Mouse (Mus musculus) lung, embryonic 16.5 days (tissue): Measurements from ENCODE around the gene Gm2115. TPM values are rescaled to one million over a fixed set of nuclear protein-coding genes. Genes with fewer than 3 reads are reported as not detected.

Experiments used
- ATAC-seq: fragments of 200-750 bp; cut with Nextera tagmentation; 2 replicates; pipeline ENCODE4 v1.8.0; 2017; ENCODE audit warnings: low read depth, mild to moderate bottlenecking, moderate library complexity
- H3K27ac ChIP-seq: fragments of 300-500 bp; sonication (generic); 2 replicates; pipeline ENCODE4 v1.5.1; 2014; ENCODE audit warnings: mild to moderate bottlenecking, control low read depth, low read length
- H3K27me3 ChIP-seq: fragments of 300-500 bp; sonication (generic); 2 replicates; pipeline ENCODE4 v1.6.1; 2014; ENCODE audit warnings: low read depth, low read length, mixed read lengths; ENCODE audit not compliant: control insufficient read depth, insufficient read depth
- H3K36me3 ChIP-seq: fragments of 300-500 bp; sonication (generic); 2 replicates; pipeline ENCODE4 v1.6.1; 2014; ENCODE audit warnings: low read length; ENCODE audit not compliant: control insufficient read depth, insufficient read depth
- H3K4me1 ChIP-seq: fragments of 300-500 bp; sonication (generic); replicated peaks from 2 replicates; pipeline ENCODE4 v1.6.1; 2014; ENCODE audit warnings: low read length, mixed read lengths; ENCODE audit not compliant: control insufficient read depth, insufficient read depth
- H3K4me2 ChIP-seq: fragments of 300-500 bp; sonication (generic); 2 replicates; pipeline ENCODE4 v1.6.1; 2014; ENCODE audit warnings: low read depth, low read length, control low read depth
- H3K4me3 ChIP-seq: fragments of 300-500 bp; sonication (generic); 2 replicates; pipeline ENCODE4 v1.5.1; 2014; ENCODE audit warnings: mild to moderate bottlenecking, low read length, control low read depth
- H3K9ac ChIP-seq: fragments of 300-500 bp; sonication (generic); 2 replicates; pipeline ENCODE4 v1.6.1; 2014; ENCODE audit warnings: low read length, control low read depth
- H3K9me3 ChIP-seq: fragments of 300-500 bp; sonication (generic); 2 replicates; pipeline ENCODE4 v1.6.1; 2016; ENCODE audit warnings: low read length; ENCODE audit not compliant: control insufficient read depth
- WGBS: fragments of 180-500 bp; shearing (Covaris S2); extraction: QIAGEN DNeasy Blood & Tissue Kit; methylation state at CpG from one replicate; pipeline ENCODE4 v1.1.7; 2014; 5-methylcytosine and 5-hydroxymethylcytosine counted together
- polyA plus RNA-seq: library from polyadenylated mRNA; unstranded; fragments of >200 nt; fragmentation: Nextera tagmentation; extraction: Ambion mirVana; gene quantifications from 2 replicates; pipeline ENCODE4 v1.2.1, GENCODE M21; 2015

Gm2115 gene
- polyA plus RNA-seq, 1 experiment from 2014 or later = 3.4 TPM

GRCm38 (mm10) chr7:84612445-84612844 is 83.7 kb downstream of the Gm2115 start:
- Histone ChIP-seq H3K9ac (no peak overlapping the region), H3K4me3 (no peak overlapping the region), H3K27ac (no peak overlapping the region), H3K4me1 (no peaks in the 10 kb centered on the region), H3K9me3 (no peaks in the 10 kb centered on the region), H3K4me2 (no peak overlapping the region), H3K27me3 (no peaks in the 10 kb centered on the region), H3K36me3 (peaks cover 8% of the 10 kb centered on the region)
- 84% methylated on average over 4 of the region's 4 CpGs for WGBS
- ATAC-seq = no peak

GRCm38 (mm10) chr7:84618951-84619350 is 90.2 kb downstream of the Gm2115 start:
- no peaks in the 10 kb centered on the region for H3K27me3 ChIP-seq
- H3K4me3 ChIP-seq = no peak overlapping the region
- H3K4me2 ChIP-seq = no peak overlapping the region
- H3K9me3 ChIP-seq = no peaks in the 10 kb centered on the region
- no peak overlapping the region for H3K27ac ChIP-seq
- H3K36me3 ChIP-seq = peaks cover 13% of the 10 kb centered on the region
- no peak for ATAC-seq
- whole genome bisulfite sequencing = 83% methylated on average over 2 of the region's 2 CpGs
- no peaks in the 10 kb centered on the region for H3K4me1 ChIP-seq
- H3K9ac ChIP-seq = no peak overlapping the region

- no peak for ATAC-seq
- Histone ChIP-seq H3K9me3 (no peaks in the 10 kb centered on the region), H3K36me3 (peaks cover 17% of the 10 kb centered on the region), H3K27me3 (no peaks in the 10 kb centered on the region), H3K4me2 (no peak overlapping the region), H3K4me3 (no peak overlapping the region), H3K27ac (no peak overlapping the region), H3K9ac (no peak overlapping the region), H3K4me1 (no peaks in the 10 kb centered on the region)
- 93% methylated on average over 3 of the region's 3 CpGs for WGBS
Observed at GRCm38 (mm10) chr7:84620956-84621355, 92.2 kb downstream of the Gm2115 start.

- H3K27ac ChIP-seq = no peak overlapping the region
- no peaks in the 10 kb centered on the region for H3K9me3 ChIP-seq
- H3K36me3 ChIP-seq = peaks cover 9% of the 10 kb centered on the region
- no peak overlapping the region for H3K4me2 ChIP-seq
- no peak overlapping the region for H3K9ac ChIP-seq
- ATAC-seq = no peak
- 89% methylated on average over 4 of the region's 4 CpGs for WGBS
- H3K27me3 ChIP-seq = no peaks in the 10 kb centered on the region
- no peak overlapping the region for H3K4me3 ChIP-seq
- H3K4me1 ChIP-seq = no peaks in the 10 kb centered on the region
Observed at GRCm38 (mm10) chr7:84623718-84624117, 95.0 kb downstream of the Gm2115 start.

GRCm38 (mm10) chr7:84631878-84632277 is 103.1 kb downstream of the Gm2115 start:
- WGBS = 93% methylated on average over 3 of the region's 3 CpGs
- ATAC-seq = no peak
- Histone ChIP-seq H3K4me1 (no peaks in the 10 kb centered on the region), H3K9ac (no peak overlapping the region), H3K4me3 (no peak overlapping the region), H3K36me3 (peaks cover 5% of the 10 kb centered on the region), H3K9me3 (no peaks in the 10 kb centered on the region), H3K27ac (no peak overlapping the region), H3K4me2 (no peak overlapping the region), H3K27me3 (no peaks in the 10 kb centered on the region)

Other genes with a start within 250 kb of the Gm2115 start
- 5.6 and 7.3 TPM in 2 replicates for gene Arnt2, start 118.8 kb upstream of the Gm2115 start, polyA plus RNA-seq
- 13.5 and 14.0 TPM in 2 replicates for gene Fah, start 77.8 kb downstream of the Gm2115 start, polyA plus RNA-seq
- 185 and 186 TPM in 2 replicates for gene Zfand6, start 161.0 kb downstream of the Gm2115 start, polyA plus RNA-seq